Mouse (Mus musculus): ENCODE data around the gene Lrrc17. TPM values are rescaled to one million over a fixed set of nuclear protein-coding genes. Genes with fewer than 3 reads are reported as not detected.
"Not testable (repeated sequence)": the region's sequence is repeated elsewhere in the genome, so short reads cannot be mapped to it uniquely, and the experiment has no call there.

Gene Lrrc17
- polyA plus RNA-seq, 1 experiment from 2014 or later = 23.9 TPM

GRCm38 (mm10) chr5:21572764-21573416 is 29.5 kb downstream of the Lrrc17 start:
- Histone ChIP-seq H3K27ac (no peak overlapping the region), H3K9ac (no peak overlapping the region), H3K4me2 (no peak overlapping the region), H3K27me3 (no peaks in the 10 kb centered on the region), H3K9me3 (replicated peaks) (no peaks in the 10 kb centered on the region), H3K4me3 (no peak overlapping the region), H3K4me1 (replicated peaks) (no peaks in the 10 kb centered on the region; the same call in 1 of the 2 replicates), H3K36me3 (no peaks in the 10 kb centered on the region)
- WGBS = 74% methylated on average over 3 of the region's 3 CpGs
- no peak for ATAC-seq (replicated peaks; ENCODE audit: insufficient number of reproducible peaks, insufficient read depth, low FRiP score, low read depth)

GRCm38 (mm10) chr5:21574386-21575209 is 31.2 kb downstream of the Lrrc17 start:
- H3K4me1 ChIP-seq (replicated peaks) = no peaks in the 10 kb centered on the region; the same call in 1 of the 2 replicates
- H3K9ac ChIP-seq = no peak overlapping the region
- no peaks in the 10 kb centered on the region for H3K27me3 ChIP-seq
- H3K4me2 ChIP-seq = peak overlapping the region; percentile 14
- H3K4me3 ChIP-seq = no peak overlapping the region
- peak overlapping the region; percentile 32 for H3K27ac ChIP-seq
- no peaks in the 10 kb centered on the region for H3K36me3 ChIP-seq
- H3K9me3 ChIP-seq (replicated peaks) = no peaks in the 10 kb centered on the region
- ATAC-seq (replicated peaks; ENCODE audit: insufficient number of reproducible peaks, insufficient read depth, low FRiP score, low read depth) = peak; percentile 64; the same call in 1 of the 2 replicates
- whole genome bisulfite sequencing = 42% methylated on average over 21 of the region's 21 CpGs

GRCm38 (mm10) chr5:21575210-21575550 is 31.8 kb downstream of the Lrrc17 start:
- Histone ChIP-seq H3K4me2 (no peak overlapping the region), H3K27me3 (no peaks in the 10 kb centered on the region), H3K9ac (no peak overlapping the region), H3K27ac (peak overlapping the region; percentile 32), H3K9me3 (replicated peaks) (no peaks in the 10 kb centered on the region), H3K4me3 (no peak overlapping the region), H3K36me3 (no peaks in the 10 kb centered on the region), H3K4me1 (replicated peaks) (no peaks in the 10 kb centered on the region; the same call in 1 of the 2 replicates)
- no peak for ATAC-seq (replicated peaks; ENCODE audit: insufficient number of reproducible peaks, insufficient read depth, low FRiP score, low read depth)
- WGBS = 83% methylated on average over 13 of the region's 13 CpGs

GRCm38 (mm10) chr5:21578136-21578535 is 34.8 kb downstream of the Lrrc17 start:
- Histone ChIP-seq H3K9me3 (replicated peaks) (no peaks in the 10 kb centered on the region), H3K36me3 (no peaks in the 10 kb centered on the region), H3K4me1 (replicated peaks) (peaks cover 8% of the 10 kb centered on the region), H3K27ac (no peak overlapping the region), H3K27me3 (no peaks in the 10 kb centered on the region), H3K4me2 (no peak overlapping the region), H3K9ac (no peak overlapping the region), H3K4me3 (no peak overlapping the region)
- ATAC-seq (replicated peaks; ENCODE audit: insufficient number of reproducible peaks, insufficient read depth, low FRiP score, low read depth) = no peak
- WGBS = 79% methylated on average over 3 of the region's 3 CpGs

- WGBS = 50% methylated on average over 6 of the region's 6 CpGs
- H3K4me2 ChIP-seq = no peak overlapping the region
- H3K9me3 ChIP-seq (replicated peaks) = no peaks in the 10 kb centered on the region
- H3K36me3 ChIP-seq = no peaks in the 10 kb centered on the region
- ATAC-seq (replicated peaks; ENCODE audit: insufficient number of reproducible peaks, insufficient read depth, low FRiP score, low read depth) = no peak
- no peak overlapping the region for H3K27ac ChIP-seq
- H3K9ac ChIP-seq = no peak overlapping the region
- H3K4me1 ChIP-seq (replicated peaks) = peaks cover 16% of the 10 kb centered on the region
- H3K4me3 ChIP-seq = no peak overlapping the region
- H3K27me3 ChIP-seq = no peaks in the 10 kb centered on the region
These were observed 43.4 kb downstream of the Lrrc17 start for GRCm38 (mm10) chr5:21586763-21587162.

GRCm38 (mm10) chr5:21587683-21588082 is 44.3 kb downstream of the Lrrc17 start:
- no peak overlapping the region for H3K4me2 ChIP-seq
- 67% methylated on average over 7 of the region's 7 CpGs for WGBS
- ATAC-seq (replicated peaks; ENCODE audit: insufficient number of reproducible peaks, insufficient read depth, low FRiP score, low read depth) = no peak

GRCm38 (mm10) chr5:21588220-21588619 is 44.9 kb downstream of the Lrrc17 start:
- no peaks in the 10 kb centered on the region for H3K27me3 ChIP-seq
- peak overlapping the region; percentile 46 for H3K4me2 ChIP-seq
- no peak overlapping the region for H3K27ac ChIP-seq
- WGBS = 44% methylated on average over 13 of the region's 13 CpGs
- peaks cover 8% of the 10 kb centered on the region for H3K4me1 ChIP-seq (replicated peaks)
- no peak overlapping the region for H3K9ac ChIP-seq
- H3K4me3 ChIP-seq = peak overlapping the region; percentile 14; the same call in 1 of the 2 replicates
- no peak for ATAC-seq (replicated peaks; ENCODE audit: insufficient number of reproducible peaks, insufficient read depth, low FRiP score, low read depth)
- H3K36me3 ChIP-seq = no peaks in the 10 kb centered on the region
- H3K9me3 ChIP-seq (replicated peaks) = no peaks in the 10 kb centered on the region

More at GRCm38 (mm10) chr5:21587683-21588082, 44.3 kb downstream of the Lrrc17 start:
- Histone ChIP-seq H3K4me1 (replicated peaks) (peaks cover 10% of the 10 kb centered on the region), H3K27me3 (no peaks in the 10 kb centered on the region), H3K36me3 (no peaks in the 10 kb centered on the region), H3K27ac (no peak overlapping the region), H3K9ac (no peak overlapping the region), H3K9me3 (replicated peaks) (no peaks in the 10 kb centered on the region), H3K4me3 (no peak overlapping the region)

- H3K27me3 ChIP-seq = no peaks in the 10 kb centered on the region
- 64% methylated on average over 2 of the region's 2 CpGs for WGBS
- H3K9me3 ChIP-seq (replicated peaks) = no peaks in the 10 kb centered on the region
- no peak overlapping the region for H3K4me2 ChIP-seq
- no peak overlapping the region for H3K4me3 ChIP-seq
- no peak for ATAC-seq (replicated peaks; ENCODE audit: insufficient number of reproducible peaks, insufficient read depth, low FRiP score, low read depth)
- no peak overlapping the region for H3K27ac ChIP-seq
- H3K9ac ChIP-seq = no peak overlapping the region
- no peaks in the 10 kb centered on the region for H3K36me3 ChIP-seq
- H3K4me1 ChIP-seq (replicated peaks) = peaks cover 8% of the 10 kb centered on the region
These were observed 48.7 kb downstream of the Lrrc17 start for GRCm38 (mm10) chr5:21592106-21592505.

GRCm38 (mm10) chr5:21593201-21593709 is 49.9 kb downstream of the Lrrc17 start:
- H3K4me3 ChIP-seq = no peak overlapping the region
- no peaks in the 10 kb centered on the region for H3K36me3 ChIP-seq
- no peaks in the 10 kb centered on the region for H3K27me3 ChIP-seq
- peaks cover 2% of the 10 kb centered on the region for H3K4me1 ChIP-seq (replicated peaks)
- H3K4me2 ChIP-seq = no peak overlapping the region
- no peak overlapping the region for H3K9ac ChIP-seq
- no peak for ATAC-seq (replicated peaks; ENCODE audit: insufficient number of reproducible peaks, insufficient read depth, low FRiP score, low read depth)
- H3K27ac ChIP-seq = no peak overlapping the region
- WGBS = 79% methylated on average over 9 of the region's 9 CpGs
- no peaks in the 10 kb centered on the region for H3K9me3 ChIP-seq (replicated peaks)

- not testable (repeated sequence) for H3K4me3 ChIP-seq; H3K27ac ChIP-seq; H3K36me3 ChIP-seq; H3K4me2 ChIP-seq; H3K9ac ChIP-seq; H3K9me3 ChIP-seq (replicated peaks); ATAC-seq (replicated peaks; ENCODE audit: insufficient number of reproducible peaks, insufficient read depth, low FRiP score, low read depth); H3K4me1 ChIP-seq (replicated peaks); H3K27me3 ChIP-seq
- WGBS = 66% methylated on average over 2 of the region's 2 CpGs
These were observed 56.2 kb downstream of the Lrrc17 start for GRCm38 (mm10) chr5:21599536-21599935.

- Histone ChIP-seq H3K9ac (no peak overlapping the region), H3K4me1 (replicated peaks) (no peaks in the 10 kb centered on the region), H3K36me3 (no peaks in the 10 kb centered on the region), H3K4me2 (no peak overlapping the region), H3K4me3 (no peak overlapping the region), H3K9me3 (replicated peaks) (no peaks in the 10 kb centered on the region), H3K27ac (no peak overlapping the region), H3K27me3 (no peaks in the 10 kb centered on the region)
- no peak for ATAC-seq (replicated peaks; ENCODE audit: insufficient number of reproducible peaks, insufficient read depth, low FRiP score, low read depth)
- 89% methylated on average over 4 of the region's 4 CpGs for WGBS
These were observed 56.6 kb downstream of the Lrrc17 start for GRCm38 (mm10) chr5:21599961-21600360.
